Mouse (Mus musculus) embryo, embryonic 10 days (tissue): ENCODE results near the gene Gpbar1.

Experiments used
- DNase-seq: peaks from one replicate; pipeline ENCODE4 v3.0.0-alpha.2; 2015; ENCODE audit warnings: low spot score

Gpbar1 gene

DNA sequence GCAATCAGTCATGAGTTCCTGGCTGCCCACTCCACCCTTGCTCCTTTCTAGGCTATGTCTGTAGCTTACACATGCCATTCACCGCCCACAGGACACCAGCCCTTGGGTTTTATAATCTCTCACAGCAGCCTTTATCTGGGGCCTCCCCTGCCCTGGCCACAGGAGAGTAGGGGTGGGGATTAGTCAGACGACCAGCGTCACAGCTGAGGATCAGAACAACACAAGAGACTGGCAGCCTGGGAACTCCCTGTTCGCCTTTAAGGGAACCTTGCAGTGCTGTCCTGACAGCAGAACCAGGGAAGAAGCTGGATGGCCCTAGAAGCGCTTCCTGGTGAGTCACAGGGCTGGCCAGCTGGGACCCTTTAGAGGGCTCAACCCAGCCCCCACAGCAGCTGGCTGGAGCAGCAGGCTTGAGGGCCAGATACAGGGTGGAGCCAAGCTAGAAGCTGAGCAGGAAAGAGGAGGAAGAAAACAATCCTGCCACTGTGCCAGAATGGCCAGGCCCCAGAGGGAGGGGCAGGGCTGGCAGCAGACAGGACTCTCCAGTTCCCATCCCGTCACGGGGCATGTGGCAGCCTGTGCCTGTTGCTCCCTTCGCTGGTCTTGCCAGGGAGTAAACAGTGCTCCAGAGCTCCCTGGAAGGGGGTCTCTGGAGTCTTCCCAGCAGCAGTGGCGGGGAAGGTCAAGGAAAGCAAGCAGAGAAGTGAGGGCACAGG lies 17.3 kb downstream of the Gpbar1 start:
- DNase-seq: peak; percentile 73

DNA sequence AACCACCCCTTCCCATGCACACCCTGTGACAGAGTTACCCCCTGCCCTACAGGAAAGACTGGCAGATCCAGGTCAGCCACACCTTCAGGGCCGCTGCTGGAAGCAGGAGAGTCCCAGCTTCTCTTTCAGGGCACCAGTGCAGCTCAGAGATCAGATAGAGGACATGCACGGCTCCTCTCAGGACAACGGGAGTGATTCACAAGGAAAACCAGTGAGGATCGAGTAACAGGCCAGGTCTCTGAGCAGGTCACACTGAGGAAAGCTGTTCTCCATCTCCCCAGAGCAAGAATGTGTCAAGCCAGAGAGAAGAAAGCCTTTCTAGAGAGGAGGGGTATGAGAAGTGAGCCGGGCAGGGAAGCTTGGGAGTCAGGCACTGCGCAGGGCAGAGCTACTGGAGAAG lies 18.1 kb downstream of the Gpbar1 start:
- DNase-seq: no peak

DNA sequence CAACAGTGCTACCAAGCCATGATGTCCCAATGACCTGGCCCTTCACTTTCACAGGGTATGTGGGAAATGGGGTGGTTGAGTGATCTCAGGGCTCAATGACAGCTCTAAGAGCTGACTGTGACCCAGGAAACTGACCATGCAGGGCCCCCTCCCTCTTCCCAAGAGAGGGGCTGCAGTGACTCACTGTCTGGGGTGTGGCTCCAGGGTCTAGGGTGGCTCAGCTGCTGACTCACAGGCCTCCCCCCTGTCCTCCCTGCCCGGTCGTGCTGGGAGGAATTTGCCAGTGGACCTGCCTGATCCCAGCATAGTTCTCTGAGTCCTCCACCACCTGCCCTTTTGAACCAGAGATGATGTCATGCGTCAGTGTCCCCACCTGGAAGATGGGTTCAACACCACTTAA lies 18.9 kb downstream of the Gpbar1 start:
- DNase-seq: no peak

DNA sequence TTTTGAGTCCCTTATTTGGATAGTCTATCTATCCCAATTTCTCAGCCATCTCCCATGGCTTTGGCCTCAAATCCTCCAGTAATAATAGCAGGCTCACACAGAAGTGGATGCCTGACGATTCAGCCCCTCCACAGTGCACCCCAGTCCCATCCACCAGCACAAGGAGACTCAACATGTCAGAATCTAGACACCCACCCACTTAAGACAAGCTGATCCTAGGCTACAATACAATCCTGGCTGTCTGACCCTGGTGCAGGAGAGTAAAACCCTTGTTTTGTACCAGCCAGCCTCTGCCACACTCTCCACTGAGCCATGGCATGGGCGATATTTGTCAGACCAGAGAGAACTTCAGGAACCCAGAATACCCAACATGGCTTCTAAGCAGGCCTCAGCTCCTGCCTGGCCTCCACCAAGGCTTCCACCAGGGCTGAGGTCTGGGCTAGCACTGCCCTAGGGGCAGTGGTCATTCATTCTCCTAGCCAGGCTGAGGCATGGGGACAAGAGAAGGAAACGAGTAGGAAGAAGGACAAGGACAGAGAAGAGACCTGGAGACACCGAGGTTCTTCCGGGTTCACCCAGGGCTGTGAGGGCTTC lies 19.9 kb downstream of the Gpbar1 start:
- no peak for DNase-seq

DNA sequence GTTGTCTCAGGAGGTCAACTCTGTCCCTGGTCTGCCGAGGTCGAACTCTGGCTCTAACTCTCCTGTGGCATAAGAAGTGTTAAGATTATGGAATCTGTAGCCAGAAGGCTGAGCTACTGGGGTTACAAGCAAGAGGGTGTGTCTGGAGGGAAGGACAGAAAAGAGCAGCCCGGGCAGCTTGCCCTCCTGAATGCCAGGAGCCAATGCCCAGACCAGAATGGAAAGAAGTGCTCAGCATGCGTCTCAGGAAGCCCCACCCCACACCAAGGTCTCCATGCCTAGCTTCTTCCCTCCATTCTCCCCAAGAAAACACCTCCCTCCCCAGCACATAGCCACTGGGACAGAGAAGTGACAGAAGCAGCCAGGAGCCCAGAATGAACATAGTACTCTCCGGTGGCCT lies 20.6 kb downstream of the Gpbar1 start:
- no peak for DNase-seq

DNA sequence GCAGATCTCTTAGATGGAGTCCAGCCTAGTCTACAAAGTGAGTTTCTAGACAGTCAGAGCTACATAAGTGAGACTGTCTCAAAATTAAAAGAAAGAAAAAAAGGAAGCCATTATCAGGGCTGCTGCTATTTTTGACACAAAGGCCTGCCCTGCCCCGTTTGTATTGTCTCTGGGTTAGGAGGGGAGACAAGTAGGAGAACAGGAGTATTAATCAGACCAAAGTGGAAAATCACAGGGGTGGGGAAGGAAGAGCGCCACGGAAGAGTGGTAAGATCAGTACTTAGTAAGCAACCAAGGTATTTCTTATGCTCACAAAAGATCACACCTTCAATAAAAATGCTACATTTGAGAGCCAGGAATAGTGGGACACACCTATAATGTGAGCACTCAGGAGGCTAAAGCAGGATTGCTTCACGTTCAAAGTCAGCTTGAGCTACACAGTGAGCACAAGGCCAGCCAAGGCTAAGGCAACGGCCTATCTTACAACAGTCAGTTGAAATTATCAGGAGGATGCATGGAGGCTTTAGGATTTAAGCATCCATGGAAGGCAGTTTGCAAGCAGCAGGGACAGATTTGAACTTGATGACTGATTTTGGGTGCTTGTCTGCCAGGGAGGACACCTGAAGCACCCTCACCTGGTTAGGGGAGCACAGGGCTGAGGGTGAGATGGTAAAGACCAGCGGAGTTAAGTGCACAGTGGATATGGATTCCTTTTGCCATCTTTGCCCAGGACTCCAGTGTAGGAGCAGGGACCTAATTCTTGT lies 22.2 kb downstream of the Gpbar1 start:
- DNase-seq: no peak

DNA sequence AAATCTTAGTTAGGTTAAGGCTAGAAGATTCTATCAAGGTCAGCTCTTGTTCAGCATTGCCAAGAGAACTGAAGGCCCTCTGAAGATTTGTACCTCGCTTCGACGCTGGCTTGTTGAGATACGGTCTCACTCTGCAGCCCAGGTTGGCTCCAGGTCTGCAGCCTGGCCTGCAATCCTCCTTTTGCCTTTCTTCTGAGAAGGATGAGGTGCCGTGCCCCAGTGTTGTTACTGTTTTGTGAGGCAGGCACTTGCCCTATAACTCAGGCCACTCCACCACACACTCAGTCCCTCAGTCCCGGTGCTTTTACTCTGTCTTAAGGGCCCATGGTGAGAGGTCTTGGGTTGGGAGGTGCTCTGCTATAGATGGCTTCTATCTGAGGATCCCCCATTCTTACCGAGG lies 23.9 kb downstream of the Gpbar1 start:
- DNase-seq: no peak

DNA sequence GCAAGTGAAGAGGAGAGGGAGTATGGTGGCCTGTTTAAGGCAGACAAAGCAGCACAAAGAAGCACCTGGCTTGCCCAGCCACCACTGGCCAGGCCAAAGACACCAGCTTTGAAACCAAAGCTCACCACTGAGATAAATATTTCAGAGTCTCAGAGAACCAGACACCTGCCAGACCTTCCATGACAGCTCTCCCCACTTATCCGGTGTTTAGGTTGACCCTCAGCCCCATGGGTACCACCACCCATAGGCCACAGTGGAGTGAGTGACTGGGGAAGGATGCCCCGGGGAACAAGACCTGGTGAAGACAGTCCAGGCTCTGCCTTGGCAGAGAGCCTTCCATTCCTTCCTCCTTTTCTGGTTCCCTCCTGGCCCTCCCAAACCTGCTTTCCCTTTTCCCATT lies 24.5 kb downstream of the Gpbar1 start:
- DNase-seq: no peak

DNA sequence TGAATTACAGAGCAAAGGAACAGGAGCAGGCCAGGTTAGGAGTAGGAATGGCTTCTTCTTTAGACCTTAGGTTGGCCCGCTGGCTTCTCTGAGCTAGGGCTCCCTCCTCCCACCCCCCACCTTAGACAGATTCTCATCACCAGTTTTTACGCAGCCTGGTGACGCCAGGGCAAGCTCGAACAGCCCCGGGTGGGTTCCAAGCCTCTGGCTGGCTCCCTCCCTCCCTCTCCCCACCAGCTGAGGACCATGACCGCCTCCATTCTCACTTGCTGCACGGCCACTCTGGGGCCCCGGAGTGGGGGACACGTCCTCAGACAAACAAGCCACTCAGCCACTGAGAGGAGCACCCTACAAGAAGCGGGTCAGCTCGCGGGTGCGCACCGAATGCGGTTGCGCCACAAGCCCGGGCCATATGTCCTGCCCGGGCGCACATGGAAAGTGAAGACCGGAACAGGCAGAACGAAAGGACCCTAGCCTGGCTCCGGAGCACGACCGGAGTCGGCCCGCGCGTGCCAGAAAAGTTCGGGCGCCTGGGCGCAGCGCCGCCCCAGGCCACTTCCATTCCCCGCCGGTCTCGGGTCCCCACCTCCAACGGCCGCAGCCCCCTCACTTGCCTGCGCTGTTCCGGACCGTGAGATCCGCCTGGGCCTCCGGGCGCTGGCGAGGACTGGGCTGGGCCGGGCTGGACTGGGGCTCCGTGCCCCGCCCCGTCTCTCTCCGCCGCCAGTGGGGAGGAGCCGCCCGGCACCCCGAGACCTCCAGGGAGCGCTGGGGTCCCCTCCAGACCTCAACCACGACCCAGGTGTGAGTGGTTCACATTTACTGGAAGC lies 25.4 kb downstream of the Gpbar1 start:
- DNase-seq: peak; percentile 64

DNA sequence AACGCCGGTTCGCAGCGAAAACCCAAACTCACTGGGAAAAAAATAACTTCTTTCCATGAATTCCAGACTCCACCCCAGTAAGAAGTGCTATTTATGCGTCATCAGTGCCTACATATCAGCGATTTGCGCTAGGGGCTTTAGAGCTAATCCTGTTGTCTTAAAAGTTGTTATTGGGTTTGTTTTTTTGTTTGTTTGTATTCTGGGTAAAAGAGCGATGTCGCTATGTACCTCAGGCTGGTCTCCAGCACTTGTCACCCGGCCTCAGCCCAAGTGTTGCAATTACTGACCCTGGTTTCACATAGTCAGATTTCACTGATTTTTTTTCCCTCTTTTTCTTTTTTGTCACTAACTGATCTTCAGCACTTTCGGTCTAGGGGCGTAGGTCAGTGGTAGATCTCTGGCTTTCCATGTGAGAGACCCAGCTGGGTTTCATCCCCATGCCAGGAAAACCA lies 26.0 kb downstream of the Gpbar1 start:
- DNase-seq: peak; percentile 36

DNA sequence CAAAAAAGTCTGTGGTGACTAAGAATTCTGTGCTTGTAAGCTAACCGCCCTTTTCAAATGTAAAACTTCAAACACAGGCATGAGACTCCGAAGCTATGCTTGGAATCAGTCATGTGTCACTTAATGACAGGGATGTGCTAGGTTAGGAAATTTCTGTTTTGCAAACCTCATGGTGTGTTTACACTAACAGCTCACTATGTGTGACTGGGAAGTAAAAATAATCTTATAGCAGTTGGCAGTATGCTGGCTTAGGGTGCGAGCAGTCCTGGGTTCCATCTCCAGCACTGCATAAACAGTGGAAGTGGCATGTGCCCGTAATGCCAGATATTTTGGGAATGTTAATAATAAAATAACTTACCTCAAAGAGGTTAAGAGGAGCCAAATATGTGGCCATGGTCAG lies 26.6 kb downstream of the Gpbar1 start:
- DNase-seq: no peak

DNA sequence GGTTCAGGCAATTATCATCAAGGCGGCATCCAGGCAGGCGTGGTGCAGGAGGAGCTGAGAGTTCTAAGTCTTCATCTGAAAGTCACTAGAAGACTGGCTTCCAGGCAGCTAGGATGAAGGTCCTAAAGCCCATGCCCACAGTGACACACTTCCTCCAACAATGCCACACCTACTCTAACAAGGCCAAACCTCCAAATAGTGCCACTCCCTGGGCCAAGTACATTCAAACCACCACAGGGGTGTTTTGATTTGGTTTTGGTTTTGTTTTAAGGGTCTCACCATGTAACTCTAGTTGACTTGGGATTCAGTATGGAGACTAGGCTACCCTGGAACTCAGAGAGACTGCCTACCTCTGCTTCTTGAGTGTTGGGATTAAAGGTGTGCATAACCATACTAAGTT lies 27.2 kb downstream of the Gpbar1 start, which contains the start of gene Tmbim1:
Gene Tmbim1, minus strand, starts transcription at position 101 of the 400 bp plus-strand sequence.
- no peak for DNase-seq

DNA sequence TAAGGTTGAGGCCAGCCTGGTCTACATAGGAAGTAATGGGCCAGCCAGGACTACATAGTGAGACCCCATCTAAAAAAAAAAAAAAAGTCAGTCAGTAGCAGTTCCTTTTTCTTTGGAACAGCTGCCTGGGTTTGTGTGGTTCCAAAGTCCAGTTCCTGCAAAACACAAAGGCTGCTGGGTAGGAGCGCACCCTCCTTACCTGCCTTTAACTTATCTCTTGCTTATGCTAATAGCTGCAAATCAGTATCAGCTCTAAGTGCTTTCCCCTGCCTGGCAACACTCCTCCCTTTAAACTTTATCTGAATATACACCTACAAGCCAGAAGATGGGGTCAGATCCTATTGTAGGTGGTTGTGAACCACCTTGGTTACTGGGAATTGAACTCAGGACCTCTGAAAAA lies 28.8 kb downstream of the Gpbar1 start:
- DNase-seq: no peak

DNA sequence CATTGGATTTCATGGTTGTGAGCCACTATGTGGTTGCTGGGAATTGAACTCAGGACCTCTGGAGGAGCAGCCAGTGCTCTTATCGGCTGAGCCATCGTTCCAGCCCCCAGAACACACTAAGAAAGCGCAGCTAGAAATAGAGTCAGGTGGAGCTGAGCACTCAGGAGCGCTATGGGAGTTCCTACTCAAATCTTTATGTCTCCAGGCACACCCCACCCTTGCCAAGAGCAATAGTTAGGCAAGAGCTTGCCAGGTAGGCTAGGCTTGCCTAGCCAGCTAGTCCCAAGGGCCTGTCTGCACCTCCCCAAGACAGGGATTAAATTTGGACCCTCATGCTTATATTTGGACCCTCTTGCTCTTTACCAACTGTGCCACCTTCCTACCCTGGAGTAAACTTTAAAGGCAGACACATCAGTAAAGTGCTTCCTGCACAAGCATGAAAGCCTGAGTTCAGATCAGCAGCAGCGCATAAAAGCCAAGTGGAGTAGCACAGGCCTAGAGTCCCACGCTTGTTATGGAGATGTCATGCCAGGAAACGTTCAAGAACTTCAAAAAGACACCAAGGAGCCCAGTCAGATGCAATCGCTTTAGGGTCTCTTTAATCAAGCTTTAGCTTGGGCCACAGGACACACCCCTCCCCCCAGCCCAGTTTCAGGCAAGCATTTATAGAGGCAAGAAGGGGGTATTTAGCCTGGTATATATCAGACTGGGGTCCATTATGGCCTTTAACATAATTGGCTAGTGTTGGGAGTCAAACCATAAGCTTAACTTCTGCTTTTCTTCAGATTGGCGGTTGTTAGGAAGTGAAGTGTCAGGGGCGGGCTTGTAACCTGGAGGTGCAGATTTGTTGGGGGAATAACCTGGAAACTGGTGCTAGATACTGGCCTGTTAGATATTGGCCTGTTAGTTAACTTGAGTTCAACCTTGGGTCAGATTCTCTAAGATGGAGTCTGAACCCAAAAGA lies 29.9 kb downstream of the Gpbar1 start:
- DNase-seq: no peak

DNA sequence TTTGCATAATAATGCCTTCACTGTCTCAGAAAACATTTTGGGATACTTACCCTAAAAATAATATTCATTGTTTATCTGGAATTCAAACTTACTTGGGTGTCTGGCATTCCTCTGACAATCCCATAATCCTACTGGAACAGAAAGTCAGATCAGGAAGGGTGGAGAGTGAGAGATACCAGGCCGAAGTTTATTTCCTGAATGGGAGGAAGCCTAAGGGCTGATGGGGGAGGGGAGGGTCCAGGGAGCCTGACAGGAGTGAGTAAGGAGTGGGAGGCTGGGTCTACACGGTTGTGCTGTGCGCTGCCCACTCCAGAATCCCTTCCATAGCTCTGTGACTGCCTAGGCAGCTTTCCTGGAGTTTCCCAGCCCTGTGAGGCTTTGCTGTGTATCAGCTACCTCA lies 31.4 kb downstream of the Gpbar1 start:
- no peak for DNase-seq

DNA sequence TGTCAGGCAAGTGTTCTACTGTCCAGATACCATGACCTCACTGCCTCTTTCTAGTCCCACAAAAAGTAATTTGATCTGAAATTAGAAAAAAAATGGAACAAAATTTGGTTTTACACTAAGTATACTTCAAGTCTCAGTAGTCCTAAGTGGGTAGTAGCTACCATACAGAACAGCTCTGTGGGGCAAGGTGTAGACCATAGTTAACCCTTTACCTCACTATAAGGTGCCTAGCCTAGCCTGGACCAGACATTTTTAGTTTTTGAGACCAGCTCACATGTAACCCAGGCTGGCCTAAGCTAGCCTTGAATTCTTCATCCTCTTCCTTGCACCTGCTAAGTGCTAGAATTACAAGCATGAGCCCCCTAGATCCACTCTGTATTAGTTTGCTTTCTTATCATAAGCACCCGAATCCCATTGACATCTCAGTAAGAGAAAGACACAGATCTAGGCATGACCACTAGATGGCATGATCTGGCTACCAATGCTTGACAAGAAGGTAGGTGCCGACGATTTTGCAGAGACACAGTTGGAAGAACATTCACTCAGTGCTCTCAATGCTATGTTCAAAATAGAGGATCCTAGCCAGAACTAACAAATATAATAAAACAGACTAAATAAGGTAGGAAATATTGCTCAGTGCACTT lies 34.8 kb downstream of the Gpbar1 start:
- DNase-seq: peak; percentile 94

DNA sequence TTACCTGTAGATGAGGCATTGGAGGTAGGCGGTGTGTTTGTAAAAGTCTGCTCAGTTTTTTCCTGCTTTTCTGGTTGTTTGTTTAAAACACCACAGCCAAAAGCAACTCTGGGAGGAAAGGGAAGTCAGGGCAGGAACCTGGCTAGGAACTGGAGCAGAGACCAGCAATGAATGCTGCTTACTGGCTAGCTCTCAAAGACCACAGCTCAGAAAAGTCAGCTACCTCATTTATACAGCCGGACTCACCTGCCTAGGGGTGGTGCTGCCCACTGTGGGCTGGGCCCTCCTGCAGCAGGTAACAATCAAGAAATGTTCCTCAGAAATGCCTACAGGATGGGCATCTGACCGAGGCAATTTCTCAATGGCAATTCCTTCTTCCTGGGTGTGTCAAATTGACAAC lies 36.4 kb downstream of the Gpbar1 start:
- DNase-seq: no peak

DNA sequence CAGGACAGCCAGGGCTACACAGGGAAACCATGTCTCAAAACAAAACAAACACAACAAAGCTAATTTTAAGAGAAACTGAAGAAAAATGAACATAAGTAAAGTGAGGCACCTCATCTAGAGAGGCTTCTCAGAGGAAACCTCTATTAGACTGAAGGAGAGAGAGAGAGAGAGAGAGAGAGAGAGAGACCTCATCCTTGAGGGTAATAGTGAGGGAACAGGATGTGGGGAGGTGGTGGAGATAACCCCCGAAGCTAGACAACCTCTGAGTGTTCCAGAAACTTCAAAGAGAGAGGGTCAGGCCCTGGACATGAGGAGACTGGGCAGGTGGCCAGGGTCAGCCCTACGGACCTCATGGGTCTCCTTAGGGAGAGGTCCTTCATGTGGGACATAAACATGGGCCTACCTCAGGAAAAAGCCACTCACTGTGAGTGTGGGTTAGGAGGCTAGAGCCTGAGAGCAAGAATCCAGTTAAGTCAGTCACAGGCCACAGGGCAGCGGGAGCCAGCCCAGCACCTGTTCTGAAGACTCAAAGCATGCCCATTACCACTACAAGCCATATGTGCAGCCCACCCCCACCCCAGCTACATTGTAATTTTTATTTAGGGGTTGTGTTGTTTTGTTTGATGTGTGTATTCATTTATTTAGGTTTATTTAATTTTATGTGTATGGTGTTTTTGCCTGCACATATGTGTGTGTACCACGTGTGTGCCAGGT lies 37.9 kb downstream of the Gpbar1 start:
- DNase-seq: no peak

DNA sequence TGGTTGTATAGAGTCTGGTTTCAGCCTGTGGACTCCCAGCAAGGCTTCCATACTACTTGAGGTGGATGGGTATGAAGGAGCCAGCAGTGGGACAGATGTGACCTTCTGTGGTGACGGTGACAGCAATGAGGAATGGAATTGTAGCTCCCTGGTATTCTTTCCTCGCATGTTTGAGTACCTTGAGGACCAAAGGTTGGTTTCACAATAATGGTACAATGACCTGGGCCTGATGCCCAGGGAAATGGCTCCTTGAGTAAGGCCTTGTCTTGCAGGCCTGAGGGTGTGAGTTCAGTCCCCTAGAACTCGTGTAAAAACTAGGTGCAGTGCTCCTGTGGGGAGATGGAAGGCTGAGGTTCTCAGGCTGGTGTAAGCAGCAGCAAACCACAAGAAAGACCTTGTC lies 40.4 kb downstream of the Gpbar1 start:
- DNase-seq: no peak

DNA sequence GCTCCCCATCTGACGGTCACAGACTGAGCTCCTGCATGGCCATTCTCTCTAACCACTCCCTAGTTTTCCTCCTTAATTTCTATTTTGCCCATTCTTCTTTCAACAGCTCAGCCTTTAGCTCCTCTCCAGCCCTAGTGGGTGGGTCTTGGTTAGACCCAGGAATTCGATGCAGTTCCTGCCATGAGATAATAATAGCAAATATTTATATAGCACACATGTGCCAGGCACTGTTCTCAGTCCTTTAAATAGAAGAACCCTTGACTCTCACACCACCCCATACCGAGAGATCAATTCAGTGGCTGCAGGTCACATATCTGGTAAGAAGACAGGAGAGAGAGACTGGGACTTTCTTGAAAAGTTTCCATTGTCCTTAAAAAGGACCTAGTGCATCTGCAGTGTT lies 43.0 kb downstream of the Gpbar1 start:
- no peak for DNase-seq
